Mouse (Mus musculus) liver, postnatal 0 days (tissue): Measurements from ENCODE around the gene Gcgr.
"Not testable (repeated sequence)": the region's sequence is repeated elsewhere in the genome, so short reads cannot be mapped to it uniquely, and the experiment has no call there.

ENCODE experiments used
- CTCF ChIP-seq: sonication (generic); IDR thresholded peaks from 2 replicates; pipeline ENCODE4 v1.5.1; 2016; ENCODE audit warnings: antibody characterized with exemption, low read depth
- EP300 ChIP-seq: IDR thresholded peaks from 2 replicates; pipeline ENCODE4 v1.6.1; 2016; ENCODE audit warnings: antibody characterized with exemption, low read depth, mild to moderate bottlenecking

DNA sequence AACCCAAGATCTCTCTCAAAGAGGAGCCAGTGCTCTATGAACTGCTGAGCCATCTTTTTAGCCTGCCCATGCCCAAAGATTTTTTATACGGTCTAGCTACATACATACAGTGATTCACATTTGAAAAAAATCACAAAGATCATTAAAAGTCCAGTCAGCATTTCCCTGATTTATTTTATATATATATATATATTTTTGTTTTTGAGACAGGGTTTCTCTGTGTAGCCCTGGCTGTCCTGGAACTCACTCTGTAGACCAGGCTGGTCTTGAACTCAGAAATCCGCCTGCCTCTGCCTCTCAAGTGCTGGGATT is 52.4 kb downstream of the Gcgr start:
- not testable (repeated sequence) for TF ChIP-seq EP300, CTCF
